In the genomic region with DNA sequence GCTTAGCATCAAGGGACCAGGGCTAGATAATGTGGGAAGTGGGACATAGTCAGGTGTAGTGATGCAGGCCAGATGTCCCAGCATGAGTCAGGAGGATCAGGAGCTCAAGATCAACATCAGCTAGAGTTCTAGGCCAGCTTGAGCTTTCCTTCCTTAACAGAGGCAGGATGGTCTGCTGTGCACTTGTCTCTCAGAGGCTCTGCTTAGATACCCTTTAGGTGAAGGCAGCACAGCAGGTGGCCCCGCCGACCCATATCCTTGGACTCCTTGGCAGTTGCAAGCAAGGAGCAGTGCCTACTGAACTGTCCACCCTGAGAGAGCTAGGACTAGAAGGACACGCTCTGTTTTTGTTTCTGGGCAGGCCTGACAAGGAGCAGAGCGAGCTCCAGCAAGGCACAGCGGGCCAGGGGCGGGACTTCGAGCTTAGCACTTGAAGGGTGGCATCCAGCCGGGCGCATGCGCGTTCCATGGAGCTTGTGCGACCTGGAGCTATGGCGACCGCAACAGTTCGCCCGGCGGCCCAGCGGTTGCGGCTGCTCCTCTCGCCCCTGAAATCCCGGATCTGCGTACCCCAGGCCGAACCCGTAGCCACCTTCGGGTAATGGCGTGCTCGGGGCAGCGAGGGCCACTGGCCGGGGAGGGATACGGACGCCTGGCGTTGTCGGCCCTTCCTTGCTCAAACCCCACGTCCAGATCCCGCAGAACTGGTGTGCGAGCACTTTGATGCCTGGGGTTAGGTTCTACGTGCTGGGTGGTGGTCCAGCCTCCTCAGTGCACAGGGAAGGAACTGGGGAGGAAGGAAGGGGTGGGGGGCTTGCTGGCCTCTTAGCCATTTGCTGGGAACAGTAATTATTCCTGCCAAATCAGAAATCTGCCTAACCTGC, we compare ENCODE assay signal across 8 mouse cellular contexts. TPM values are rescaled to one million over a fixed set of nuclear protein-coding genes. Genes with fewer than 3 reads are reported as not detected.
DNase-seq lines count a peak whose midpoint lies in the region; ATAC-seq and TF ChIP-seq lines count a peak whose summit lies in the region.

A gene (plus strand): TSS at position 426 of the 884 bp plus-strand sequence.

- no peak for TF ChIP-seq CTCF in lung, postnatal 0 days (IDR thresholded peaks at IDR 0.05)

- 1% methylated on average over 37 of the region's 37 CpGs for WGBS in hindbrain, embryonic 10.5 days
- WGBS in lung, postnatal 0 days, result 2% methylated on average over 37 of the region's 37 CpGs

- peak within 1 kb of the TSS; percentile 77 for H3K4me3 ChIP-seq in hindbrain, embryonic 10.5 days
- peak within 1 kb of the TSS; percentile 74 for H3K4me3 ChIP-seq in lung, postnatal 0 days (ENCODE audit: low read depth, low read length)

- peaks cover 5% of the 10 kb centered on the region; the same call in 1 of the 2 replicates for H3K9me3 ChIP-seq in hindbrain, embryonic 10.5 days
- H3K9me3 ChIP-seq in lung, postnatal 0 days (ENCODE audit: low read length), result no peaks in the 10 kb centered on the region

- H3K4me2 ChIP-seq in lung, postnatal 0 days (replicated peaks; ENCODE audit: low read depth, low read length), result peak within 1 kb of the TSS; percentile 90

- TF ChIP-seq EP300 in lung, postnatal 0 days (IDR thresholded peaks at IDR 0.05), result no peak

- H3K36me3 ChIP-seq in hindbrain, embryonic 10.5 days, result peaks cover 18% of the 10 kb centered on the region
- peaks cover 7% of the 10 kb centered on the region; the same call in 1 of the 2 replicates for H3K36me3 ChIP-seq in lung, postnatal 0 days (ENCODE audit: insufficient read depth, low read length)

- no peaks in the 10 kb centered on the region for H3K27me3 ChIP-seq in hindbrain, embryonic 10.5 days (ENCODE audit: insufficient read depth, poor library complexity, severe bottlenecking)
- no peaks in the 10 kb centered on the region for H3K27me3 ChIP-seq in lung, postnatal 0 days (replicated peaks; ENCODE audit: insufficient read depth, low read length)

- peak within 1 kb of the TSS; percentile 97 for H3K27ac ChIP-seq in hindbrain, embryonic 10.5 days
- peak within 1 kb of the TSS; percentile 85 for H3K27ac ChIP-seq in lung, postnatal 0 days (ENCODE audit: low read length)

- H3K4me1 ChIP-seq in hindbrain, embryonic 10.5 days (replicated peaks), result peaks cover 28% of the 10 kb centered on the region
- peaks cover 5% of the 10 kb centered on the region; the same call in 1 of the 2 replicates for H3K4me1 ChIP-seq in lung, postnatal 0 days (ENCODE audit: insufficient read depth, low read depth, low read length)

- ATAC-seq in frontal cortex, adult (ENCODE audit: low TSS enrichment), result peak; percentile 99
- ATAC-seq in lung, postnatal 0 days, result peak; percentile 97

- peak within 1 kb of the TSS; percentile 89 for H3K9ac ChIP-seq in lung, postnatal 0 days (replicated peaks; ENCODE audit: low read depth)

- DNase-seq in MN1 (ENCODE audit: low spot score), result peak; percentile 93
- DNase-seq in cerebellum, adult 9-10 months, result peak; percentile 95
- peak; percentile 93 for DNase-seq in hindbrain, embryonic 10.5 days (ENCODE audit: low spot score)
- DNase-seq in layer of hippocampus, adult 9-11 months, result peak; percentile 95
- DNase-seq in lung, postnatal 0 days (ENCODE audit: low spot score), result peak; percentile 97
- DNase-seq in ovary, postnatal 14 days (ENCODE audit: low spot score), result peak; percentile 82
- DNase-seq in thymus, postnatal 14 days, result peak; percentile 95

RNA-seq across cellular contexts. Expression of the gene that starts here (rescaled TPM):
- 33.1 and 34.5 TPM in 2 replicates for polyA plus RNA-seq in hindbrain, embryonic 10.5 days (2016; fragmentation: Nextera tagmentation; extraction: Ambion mirVana)
- 55.3 and 70.4 TPM in 2 replicates for polyA plus RNA-seq in lung, postnatal 0 days (2015; fragmentation: Nextera tagmentation; extraction: Ambion mirVana)

Comparison
In these comparisons a context has a peak if more than half of its experiments do, and no peak if none do; other contexts are left out.
1. Peak in every context shown above with its lines: DNase-seq, ATAC-seq, H3K4me3 ChIP-seq and H3K27ac ChIP-seq.